Mouse (Mus musculus) lung, postnatal 10 days (tissue): ENCODE data around the gene Atp1a2.

Experiments
- DNase-seq: peaks from one replicate; pipeline ENCODE4 v3.0.0; 2021

The Atp1a2 gene

GRCm38 (mm10) chr1:172323801-172324359, 26.0 kb upstream of the Atp1a2 start:
- no peak for DNase-seq

- DNase-seq, result no peak
Measured at GRCm38 (mm10) chr1:172323298-172323697, 25.4 kb upstream of the Atp1a2 start.

- DNase-seq, result no peak
Measured at GRCm38 (mm10) chr1:172322725-172323124, 24.9 kb upstream of the Atp1a2 start.

GRCm38 (mm10) chr1:172319921-172320411, 22.1 kb upstream of the Atp1a2 start:
- DNase-seq, result no peak

GRCm38 (mm10) chr1:172319346-172319745, 21.5 kb upstream of the Atp1a2 start:
- DNase-seq, result no peak

- no peak for DNase-seq
Measured at GRCm38 (mm10) chr1:172318424-172319035, 20.7 kb upstream of the Atp1a2 start.

GRCm38 (mm10) chr1:172317946-172318345, 20.1 kb upstream of the Atp1a2 start:
- DNase-seq, result no peak

GRCm38 (mm10) chr1:172317431-172317830, 19.6 kb upstream of the Atp1a2 start:
- DNase-seq, result no peak

- no peak for DNase-seq
Measured at GRCm38 (mm10) chr1:172314911-172315310, 17.0 kb upstream of the Atp1a2 start.

GRCm38 (mm10) chr1:172313613-172314411, 15.9 kb upstream of the Atp1a2 start:
- DNase-seq, result no peak

- peak; percentile 21 for DNase-seq
Measured at GRCm38 (mm10) chr1:172312768-172313561, 15.1 kb upstream of the Atp1a2 start.

GRCm38 (mm10) chr1:172311921-172312767, 14.3 kb upstream of the Atp1a2 start:
- DNase-seq, result peak; percentile 93

GRCm38 (mm10) chr1:172311248-172311906, 13.5 kb upstream of the Atp1a2 start:
- peak; percentile 90 for DNase-seq

- DNase-seq, result peak; percentile 96
Measured at GRCm38 (mm10) chr1:172309699-172310398, 12.0 kb upstream of the Atp1a2 start.

GRCm38 (mm10) chr1:172308409-172308808, 10.5 kb upstream of the Atp1a2 start:
- no peak for DNase-seq

- peak; percentile 31 for DNase-seq
Measured at GRCm38 (mm10) chr1:172307936-172308335, 10.1 kb upstream of the Atp1a2 start.

GRCm38 (mm10) chr1:172306885-172307284, 9.0 kb upstream of the Atp1a2 start:
- peak; percentile 16 for DNase-seq

- no peak for DNase-seq
Measured at GRCm38 (mm10) chr1:172306196-172306595, 8.3 kb upstream of the Atp1a2 start.

GRCm38 (mm10) chr1:172305635-172306034, 7.8 kb upstream of the Atp1a2 start:
- DNase-seq, result peak; percentile 25

GRCm38 (mm10) chr1:172305153-172305552, 7.3 kb upstream of the Atp1a2 start:
- DNase-seq, result no peak

GRCm38 (mm10) chr1:172304443-172304842, 6.6 kb upstream of the Atp1a2 start:
- no peak for DNase-seq
